Mouse (Mus musculus): ENCODE data around the gene Gm7694.

DNA sequence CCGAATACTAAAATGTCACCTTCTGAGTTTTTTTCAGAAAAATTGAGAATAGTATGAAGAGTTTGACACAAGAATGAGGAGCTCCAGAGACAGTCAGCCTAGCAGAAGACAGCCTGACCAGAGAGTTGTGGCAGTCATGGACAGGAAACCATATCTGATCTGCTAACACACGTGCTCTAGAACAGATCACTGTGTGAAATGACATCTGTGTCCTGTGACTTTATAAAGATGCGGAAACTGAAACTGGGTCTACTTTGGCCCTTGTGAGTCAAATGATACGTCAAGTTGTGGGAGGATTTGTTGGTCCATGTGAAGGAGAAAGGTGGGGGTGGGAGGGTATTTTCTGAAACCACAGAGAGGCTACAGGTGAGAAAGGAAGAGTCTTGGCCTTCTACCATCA is 35.4 kb downstream of the Gm7694 start:
- TF ChIP-seq POLR2A (IDR thresholded peaks at IDR 0.05; ENCODE audit: extremely low read depth, insufficient read depth, low read length), result no peak
- TF ChIP-seq CTCF (IDR thresholded peaks at IDR 0.05; ENCODE audit: low read depth, low read length), result no peak

Measured in liver, adult 2 months (tissue).